In genomic region chr2:165984318-165984717, GRCm38 (mm10) we compare ENCODE assay signal across 22 mouse cellular contexts. TPM values are rescaled to one million over a fixed set of nuclear protein-coding genes. Genes with fewer than 3 reads are reported as not detected.
A peak's percentile ranks its signal among the peaks of the same experiment; 100 is the strongest.
DNase-seq lines count a peak whose midpoint lies in the region; ATAC-seq lines count a peak whose summit lies in the region.
"Had no signal": no experiment of that assay in that cellular context is flagged by ENCODE, and none has a peak within 500 bp of the region (broad histone marks: within the 10 kb centered on the region; RNA-seq: fewer than 3 reads in every experiment).

No protein-coding gene starts in this region.

- H3K4me2 ChIP-seq in heart, embryonic 12.5 days: no peak overlapping the region
- H3K4me2 ChIP-seq: embryonic facial prominence, embryonic 13.5 days; embryonic facial prominence, embryonic 15.5 days; forebrain, embryonic 12.5 days had no signal

- no peaks in the 10 kb centered on the region for H3K79me2 ChIP-seq in macrophage (ENCODE audit: inconsistent target)

- H3K9ac ChIP-seq in heart, embryonic 12.5 days: no peak overlapping the region
- H3K9ac ChIP-seq: embryonic facial prominence, embryonic 13.5 days; embryonic facial prominence, embryonic 15.5 days; forebrain, embryonic 12.5 days had no signal

- no peaks in the 10 kb centered on the region for H3K27me3 ChIP-seq in heart, embryonic 12.5 days (replicated peaks)
- H3K27me3 ChIP-seq: embryonic facial prominence, embryonic 13.5 days; embryonic facial prominence, embryonic 15.5 days; forebrain, embryonic 12.5 days had no signal

- no peaks in the 10 kb centered on the region for H3K36me3 ChIP-seq in heart, embryonic 12.5 days
- no peaks in the 10 kb centered on the region for H3K36me3 ChIP-seq in macrophage (ENCODE audit: inconsistent target)
- H3K36me3 ChIP-seq: embryonic facial prominence, embryonic 13.5 days; embryonic facial prominence, embryonic 15.5 days; forebrain, embryonic 10.5 days; forebrain, embryonic 12.5 days had no signal

- DNase-seq in heart, adult 11 months: peak; percentile 91
- no peak for DNase-seq in adrenal gland, postnatal 14 days
- DNase-seq: adrenal gland, adult 2 months; adrenal gland, postnatal 10 days; adrenal gland, postnatal 36 days; cerebellum, adult 11 months; cerebellum, adult 18-20 months; cerebellum, adult 8-10 months; cerebellum, adult 9-11 months; cerebellum, postnatal 14 days; cerebellum, postnatal 36 days; embryo, embryonic 11 days had no signal

- H3K4me1 ChIP-seq in heart, embryonic 12.5 days (replicated peaks): peaks cover 21% of the 10 kb centered on the region
- H3K4me1 ChIP-seq in brown adipose tissue, adult 24 weeks (ENCODE audit: control insufficient read depth, insufficient read depth, insufficient read length, low read length): peaks cover 14% of the 10 kb centered on the region

- H3K27ac ChIP-seq in heart, embryonic 12.5 days (ENCODE audit: poor library complexity, severe bottlenecking): no peak overlapping the region
- peak overlapping the region; percentile 27 for H3K27ac ChIP-seq in brown adipose tissue, adult 24 weeks (replicated peaks; ENCODE audit: low read depth, low read length)
- 0 out of 2 replicates have a peak overlapping the region, but pooled peaks have one; percentile 4 for H3K27ac ChIP-seq in macrophage
- H3K27ac ChIP-seq: forebrain, embryonic 10.5 days; forebrain, embryonic 12.5 days had no signal

- H3K4me3 ChIP-seq in heart, embryonic 12.5 days: no peak overlapping the region
- H3K4me3 ChIP-seq in brown adipose tissue, adult 24 weeks (ENCODE audit: insufficient read depth, low read depth, low read length): no peak overlapping the region
- H3K4me3 ChIP-seq in macrophage (ENCODE audit: inconsistent target): no peak overlapping the region
- H3K4me3 ChIP-seq: embryonic facial prominence, embryonic 13.5 days; embryonic facial prominence, embryonic 15.5 days; erythroblast, embryonic 14.5 days; forebrain, embryonic 10.5 days; forebrain, embryonic 12.5 days had no signal

- no peaks in the 10 kb centered on the region for H3K9me3 ChIP-seq in heart, embryonic 12.5 days (replicated peaks)
- H3K9me3 ChIP-seq: embryonic facial prominence, embryonic 13.5 days; embryonic facial prominence, embryonic 15.5 days; forebrain, embryonic 10.5 days; forebrain, embryonic 12.5 days had no signal

- ATAC-seq in heart, embryonic 12.5 days (ENCODE audit: insufficient number of reproducible peaks, low FRiP score): no peak
- ATAC-seq: forebrain, embryonic 14.5 days; forebrain, embryonic 16.5 days had no signal

- 85% methylated on average over 1 of the region's 1 CpGs for WGBS in heart, embryonic 12.5 days
- WGBS in macrophage (ENCODE audit: missing documents): 100% methylated on average over 1 of the region's 1 CpGs

RNA-seq across cellular contexts. Expression of gene Ncoa3, which starts 8.1 kb away (rescaled TPM):
- 16.4 and 17.4 TPM in 2 replicates for polyA plus RNA-seq in heart, embryonic 12.5 days (2016; fragmentation: Nextera tagmentation; extraction: Ambion mirVana)
- 7.8 and 10.1 TPM in 2 replicates for polyA plus RNA-seq in brown adipose tissue, adult 24 weeks (2012; ENCODE audit: insufficient read depth, insufficient read length, missing spikeins)
- 100 to 1,000 TPM in 23 of 26 experiments, 10 to 100 TPM in 3; 62.1 to 293 (median 204) TPM for total RNA-seq in macrophage (2018; cell fraction: chromatin; rRNA removed)
- total RNA-seq in macrophage (2018; cell fraction: cytosol; rRNA removed): 100 to 1,000 TPM in 3 of 26 experiments, 10 to 100 TPM in 23; 52.7 to 107 (median 91.0) TPM
- 100 to 1,000 TPM in 21 of 26 experiments, 10 to 100 TPM in 5; 76.5 to 218 (median 154) TPM for total RNA-seq in macrophage (2018; cell fraction: nucleus; rRNA removed)
- 48.3 to 71.1 TPM (median 65.0 TPM) in 3 replicates for polyA plus RNA-seq in macrophage (2018)
- total RNA-seq in adrenal gland, postnatal 14 days (2021): 31.3 and 42.8 TPM in 2 replicates
